Mouse (Mus musculus): ENCODE results near the gene Utp14a. TPM values are rescaled to one million over a fixed set of nuclear protein-coding genes. Genes with fewer than 3 reads are reported as not detected.

The Utp14a gene
- 45.4 TPM for total RNA-seq (2023)

DNA sequence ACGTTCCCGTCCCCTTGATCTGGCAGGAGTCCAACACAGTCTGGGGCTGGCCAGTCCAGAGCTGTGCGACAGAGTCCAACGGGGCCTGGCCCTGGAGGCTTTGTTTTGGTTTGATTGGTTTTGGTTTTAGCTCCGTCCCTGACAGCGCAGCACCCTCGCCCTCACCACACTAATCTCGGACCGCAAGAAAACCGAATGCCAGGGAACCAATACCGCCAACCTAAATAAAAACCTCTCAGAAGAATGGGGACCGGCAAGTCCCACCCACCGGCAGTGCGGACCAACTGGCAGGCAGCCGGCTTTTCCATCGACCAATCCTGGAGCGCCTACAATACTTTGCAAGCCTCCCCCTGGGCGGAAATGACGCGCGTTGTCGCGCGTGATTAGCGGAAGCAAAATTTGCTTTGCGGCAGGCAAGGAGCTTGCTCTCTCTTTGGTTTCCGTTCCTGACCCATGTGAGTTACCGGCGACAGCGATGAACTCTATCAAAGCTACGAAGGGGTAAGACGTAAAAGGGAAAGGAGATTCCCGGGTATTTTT, at the start of gene Utp14a:
TSS of gene Utp14a (plus strand) at position 395 of the 540 bp plus-strand sequence.

DNA sequence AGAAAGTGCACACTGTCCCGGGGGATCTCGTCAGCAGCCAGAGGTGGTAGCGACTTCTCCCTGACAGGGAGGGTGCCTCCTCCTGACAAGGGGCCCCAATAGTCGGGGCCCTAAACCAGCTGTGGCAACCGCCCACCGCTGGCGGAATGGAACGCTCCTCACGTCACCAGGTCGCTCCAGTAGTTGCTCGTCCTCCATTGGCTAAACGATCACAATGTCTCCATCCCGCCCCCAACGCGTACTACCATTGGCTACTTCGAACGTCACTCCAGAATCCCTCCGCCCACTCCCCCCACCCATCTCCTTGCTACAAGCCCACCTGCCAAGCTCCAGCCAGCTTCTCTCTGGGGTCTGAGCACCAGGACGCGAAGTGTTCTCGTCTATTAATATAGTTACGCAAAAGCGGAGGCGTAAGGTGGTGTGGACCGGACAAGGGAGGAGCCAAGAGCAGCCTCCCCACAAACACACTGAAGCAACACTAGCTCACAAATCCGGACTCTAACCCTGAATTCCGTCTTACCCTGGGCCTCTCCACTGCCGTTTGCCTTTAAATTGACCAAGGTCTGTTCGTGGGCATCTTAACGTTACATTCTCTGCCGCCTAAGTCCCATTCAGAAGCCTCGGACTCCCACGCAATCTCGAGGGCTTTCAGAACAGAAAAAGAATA, 48.0 kb upstream of the Utp14a start, which contains the start of gene Zdhhc9:
TSS of gene Zdhhc9 (minus strand) at position 360 of the 667 bp plus-strand sequence.

Other genes starting within 250 kb of the Utp14a start
- gene Apln, start 222.0 kb upstream of the Utp14a start, total RNA-seq (2023): not detected
- not detected for gene Xpnpep2, start 148.1 kb upstream of the Utp14a start, total RNA-seq (2023)
- gene Sash3, start 110.4 kb upstream of the Utp14a start, total RNA-seq (2023): 188 TPM
- gene Zdhhc9, start 48.0 kb upstream of the Utp14a start, total RNA-seq (2023): 30.7 TPM
- gene Bcorl1, start 84.5 kb downstream of the Utp14a start, total RNA-seq (2023): 15.2 TPM
- 108 TPM for gene Elf4, start 206.3 kb downstream of the Utp14a start, total RNA-seq (2023)

All from CD4-positive naive resting alpha-beta T cell, adult 57 days (primary cell).